Mouse (Mus musculus) stomach, adult 2 months (tissue): ENCODE data around the gene Gm43720. TPM values are rescaled to one million over a fixed set of nuclear protein-coding genes. Genes with fewer than 3 reads are reported as not detected.

ENCODE experiments used
- polyA plus RNA-seq: library from polyadenylated mRNA; depleted of rRNA; stranded (reverse); fragments of >200 nt; gene quantifications from 2 replicates; pipeline ENCODE4 v1.2.3, GENCODE M21; 2012; rRNA removed

Gm43720 gene
- not detected in 2 replicates for polyA plus RNA-seq

DNA sequence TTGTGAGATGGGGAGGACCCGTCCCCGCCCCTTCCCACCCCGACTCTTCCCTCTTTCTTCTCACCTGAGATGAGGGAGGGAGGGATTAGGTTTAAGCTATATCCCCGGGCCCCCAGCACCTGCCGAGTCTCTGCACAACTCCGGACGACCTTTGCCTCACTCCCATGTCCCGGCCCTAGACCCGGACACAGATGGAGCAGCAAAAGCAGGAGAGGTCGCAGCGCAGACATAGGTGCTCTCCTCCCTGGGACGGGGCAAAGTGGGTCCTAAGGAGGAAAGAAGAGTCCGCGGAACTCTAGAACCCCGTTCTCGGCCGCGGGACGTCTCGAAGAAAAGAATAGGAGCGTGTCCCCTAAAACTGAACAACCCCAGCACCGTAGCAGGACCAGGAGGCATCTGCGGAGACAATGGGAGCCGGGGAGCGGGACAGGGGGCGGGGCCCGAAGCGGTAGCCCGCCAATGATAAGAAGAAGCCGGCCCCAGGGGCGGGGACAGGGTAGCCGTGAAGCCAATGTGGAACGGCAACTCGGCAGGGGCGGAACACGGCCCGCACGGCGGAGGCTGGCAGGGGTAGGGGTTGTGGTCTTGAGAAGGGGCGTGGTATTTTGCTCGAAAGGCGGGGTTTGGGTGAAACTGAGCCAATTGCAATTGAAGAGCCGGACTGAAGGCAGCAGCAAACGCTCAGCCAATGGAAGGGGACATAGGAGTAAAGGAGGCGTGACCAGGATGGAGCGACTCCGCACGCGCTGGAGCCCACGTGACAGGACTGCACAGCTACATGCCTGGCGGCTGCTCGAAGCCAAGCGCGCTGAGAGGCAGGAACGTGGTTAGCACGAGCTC lies at the start of gene Gm43720, which contains the start of the genes Gpc2 and Stag3:
Gene Gm43720 (minus strand): TSS at position 374 of the 840 bp plus-strand sequence.
Gene Gpc2 (minus strand): TSS at position 421 of the 840 bp plus-strand sequence.
Gene Stag3 (plus strand): TSS at position 656 of the 840 bp plus-strand sequence.

DNA sequence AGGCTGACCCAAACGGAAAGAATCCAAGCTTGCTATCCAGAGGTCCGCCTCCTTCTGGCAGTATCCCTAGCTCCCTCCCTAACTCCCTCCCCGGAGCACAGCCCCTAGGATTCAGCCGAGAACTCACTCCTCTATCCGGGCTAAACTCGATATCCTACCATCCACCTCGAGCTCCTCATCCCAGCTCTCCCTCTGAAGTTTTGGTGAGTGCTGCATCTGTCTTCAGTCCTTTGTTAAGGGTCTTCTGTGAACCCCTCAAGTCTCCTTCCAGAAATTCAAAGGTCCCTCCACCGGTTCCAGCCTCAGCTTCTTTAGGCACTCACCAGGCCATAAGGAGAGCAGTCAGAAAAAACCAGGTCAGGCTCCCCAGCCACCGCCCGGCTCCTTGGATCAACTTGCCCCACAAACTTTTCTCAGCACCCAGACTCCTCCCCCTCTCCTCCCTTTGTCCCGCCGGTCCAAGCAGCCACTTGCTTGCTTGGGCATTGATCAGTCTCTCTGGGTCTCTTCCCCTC lies 7.3 kb downstream of the Gm43720 start, which contains the start of gene Gal3st4:
Gene Gal3st4 (minus strand): TSS at position 432 of the 515 bp plus-strand sequence.

DNA sequence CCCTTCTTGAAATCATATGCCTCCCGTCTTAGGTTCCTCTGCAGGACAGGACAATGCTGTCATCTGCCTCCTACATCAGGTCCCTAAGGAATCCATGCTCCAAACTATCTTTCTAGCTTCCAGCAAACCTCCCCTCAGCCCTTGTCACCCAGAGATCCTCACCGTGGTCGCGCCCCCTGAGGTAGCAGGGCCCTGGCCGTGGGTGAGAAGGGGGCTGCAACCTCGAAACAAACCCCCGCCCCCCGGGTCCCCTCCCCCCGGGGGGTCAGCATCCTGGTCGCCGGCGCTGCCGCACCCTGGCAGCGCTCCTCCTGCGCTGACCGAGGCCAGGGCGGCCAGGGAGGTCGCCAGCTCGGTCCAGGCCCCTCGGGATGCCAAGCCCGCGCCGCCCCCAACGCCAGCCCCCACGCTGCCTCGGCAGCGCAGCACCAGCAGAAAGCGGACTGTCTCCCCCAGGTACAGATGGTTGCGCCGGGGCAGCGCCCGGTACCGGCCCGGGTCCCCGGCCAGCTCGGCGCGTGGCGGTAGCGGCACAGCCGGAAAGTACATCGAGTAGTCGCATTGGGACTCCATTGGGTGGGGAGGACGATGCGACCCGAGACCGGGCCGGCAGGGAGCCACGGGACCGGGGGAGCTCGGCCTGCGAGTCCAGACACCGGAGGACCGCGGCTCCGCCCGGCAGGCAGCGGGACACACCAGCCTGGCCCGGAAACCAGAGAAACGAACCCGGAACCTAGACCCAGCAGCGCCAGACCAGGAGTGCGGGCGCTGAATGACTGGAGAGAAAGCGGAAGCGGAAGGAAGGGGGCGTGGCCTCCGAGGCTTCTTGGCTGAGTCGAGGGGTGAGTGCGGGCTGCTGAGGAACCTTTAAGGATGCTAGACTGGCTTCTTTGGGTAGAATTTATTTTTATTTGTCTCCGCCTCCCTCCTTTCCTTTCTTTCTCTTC lies 16.2 kb downstream of the Gm43720 start, which contains the start of gene BC037034:
Gene BC037034 (minus strand): TSS at position 774 of the 947 bp plus-strand sequence.

DNA sequence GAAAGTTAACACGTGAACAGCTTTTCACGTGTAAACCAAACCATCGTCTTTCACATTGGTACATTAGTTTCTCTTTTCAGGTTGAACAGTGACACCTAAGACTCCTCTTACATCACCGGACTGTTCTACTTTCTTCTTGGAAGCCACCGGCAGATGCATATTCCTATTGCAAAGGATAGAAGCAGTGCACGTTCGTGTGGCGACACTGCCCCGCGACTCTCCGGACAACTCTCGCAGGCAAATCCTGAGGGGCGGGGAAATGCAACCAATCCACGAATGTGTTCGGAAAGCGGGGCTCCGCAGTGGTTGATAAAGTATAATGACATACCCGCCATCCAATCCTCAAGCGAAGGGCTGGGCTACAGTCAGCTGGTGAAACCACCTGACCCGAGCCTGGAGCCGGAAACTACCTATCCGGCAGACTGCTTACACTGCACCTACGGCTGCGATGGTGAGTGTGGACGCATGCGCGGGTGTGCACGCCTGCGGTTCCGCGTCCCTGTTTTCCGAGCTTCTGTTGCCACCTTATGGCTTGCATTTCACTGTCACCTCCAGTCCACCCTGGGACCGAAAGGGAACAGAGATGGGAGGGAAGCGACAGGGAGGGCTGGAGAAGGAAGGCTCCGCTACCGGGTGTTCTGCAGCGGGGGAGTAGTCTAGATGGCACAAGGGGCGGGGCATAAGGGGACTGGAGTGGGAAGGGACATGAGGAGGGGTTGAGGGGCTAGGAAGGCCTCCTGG lies 24.2 kb downstream of the Gm43720 start, which contains the start of gene Lamtor4:
Gene Lamtor4 (plus strand): TSS at position 130 of the 741 bp plus-strand sequence.

DNA sequence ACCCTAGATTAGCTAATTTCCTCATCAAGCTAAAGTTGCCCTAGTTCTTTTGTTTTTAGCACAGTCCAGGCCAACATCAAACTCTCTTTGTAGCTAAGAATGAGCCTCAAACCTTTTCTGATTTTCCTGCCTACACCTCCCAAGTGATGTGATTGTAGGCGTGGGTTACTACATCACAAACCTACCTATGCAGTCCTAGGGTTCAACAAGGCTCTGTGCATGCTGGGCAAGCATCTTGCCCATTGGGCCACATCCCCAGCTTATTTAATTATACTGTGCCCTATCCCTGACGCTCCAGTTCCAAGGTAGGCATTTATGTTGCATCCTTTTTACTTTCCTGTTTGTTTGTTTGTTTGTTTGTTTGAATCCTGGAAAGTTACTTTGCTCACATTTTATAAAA lies 54.1 kb downstream of the Gm43720 start, which contains the start of gene Nxpe5:
Gene Nxpe5 (plus strand): TSS at position 199 of the 400 bp plus-strand sequence.

Other genes with a start within 250 kb of the Gm43720 start
- gene Smok3c, start 226.8 kb downstream of the Gm43720 start, polyA plus RNA-seq: not detected in 2 replicates
- 0.51 and 0.96 TPM in 2 replicates for gene Zkscan1, start 194.9 kb downstream of the Gm43720 start, polyA plus RNA-seq
- gene Zscan21, start 163.1 kb downstream of the Gm43720 start, polyA plus RNA-seq: 1.8 and 2.3 TPM in 2 replicates
- 0.71 and 4.4 TPM in 2 replicates for gene Zfp113, start 124.2 kb downstream of the Gm43720 start, polyA plus RNA-seq
- 27.9 and 34.4 TPM in 2 replicates for gene Cops6, start 118.9 kb downstream of the Gm43720 start, polyA plus RNA-seq
- 14.2 and 21.4 TPM in 2 replicates for gene Ap4m1, start 108.0 kb downstream of the Gm43720 start, polyA plus RNA-seq
- 11.0 and 11.9 TPM in 2 replicates for gene Mcm7, start 107.5 kb downstream of the Gm43720 start, polyA plus RNA-seq
- 25.5 and 27.1 TPM in 2 replicates for gene Taf6, start 92.5 kb downstream of the Gm43720 start, polyA plus RNA-seq
- gene Cnpy4, start 92.5 kb downstream of the Gm43720 start, polyA plus RNA-seq: 0.42 and 0.67 TPM in 2 replicates
- gene Mblac1, start 85.6 kb downstream of the Gm43720 start, polyA plus RNA-seq: 1.9 and 4.5 TPM in 2 replicates
- gene Nxpe5, start 54.1 kb downstream of the Gm43720 start, polyA plus RNA-seq: 0.24 and 0.51 TPM in 2 replicates
- gene Lamtor4, start 24.5 kb downstream of the Gm43720 start, polyA plus RNA-seq: 86.0 and 110 TPM in 2 replicates
- gene BC037034, start 15.9 kb downstream of the Gm43720 start, polyA plus RNA-seq: 38.2 and 49.6 TPM in 2 replicates
- gene Gal3st4, start 7.1 kb downstream of the Gm43720 start, polyA plus RNA-seq: 1.8 and 2.4 TPM in 2 replicates
- 1.7 and 2.6 TPM in 2 replicates for gene Gpc2, start within 50 bp of the Gm43720 start, polyA plus RNA-seq
- 0.04 and 0.19 TPM in 2 replicates for gene Stag3, start 282 bp upstream of the Gm43720 start, polyA plus RNA-seq
- 0.09 TPM in 1 of 2 replicates, not detected in the other for gene Pvrig, start 62.0 kb upstream of the Gm43720 start, polyA plus RNA-seq
- 0.25 and 0.54 TPM in 2 replicates for gene Zfp157, start 161.5 kb upstream of the Gm43720 start, polyA plus RNA-seq